Mouse (Mus musculus) myocyte (in vitro differentiated cells): ENCODE data around the gene Akt2. TPM values are rescaled to one million over a fixed set of nuclear protein-coding genes. Genes with fewer than 3 reads are reported as not detected.

Experiments
- H3K27me3 ChIP-seq: one replicate; pipeline ENCODE4 v1.6.1; 2011; ENCODE audit not compliant: control insufficient read depth, insufficient read depth, insufficient read length
- H3K36me3 ChIP-seq: one replicate; pipeline ENCODE4 v1.6.1; 2011; ENCODE audit not compliant: control insufficient read depth, insufficient read depth
- H3K4me2 ChIP-seq: one replicate; pipeline ENCODE4 v1.6.1; 2011; ENCODE audit warnings: low read depth, control low read depth
- H3K4me3 ChIP-seq: one replicate; pipeline ENCODE4 v1.5.1; 2011; ENCODE audit warnings: mild to moderate bottlenecking, control low read depth, moderate library complexity
- H3K79me2 ChIP-seq: one replicate; pipeline ENCODE4 v1.6.1; 2011; ENCODE audit not compliant: control insufficient read depth, insufficient read depth
- H3ac ChIP-seq: one replicate; pipeline ENCODE4 v1.6.1; 2011; ENCODE audit not compliant: control insufficient read depth, insufficient read length
- CEBPB ChIP-seq: IDR thresholded peaks from 2 replicates; pipeline ENCODE4 v1.6.1; 2011; ENCODE audit warnings: mild to moderate bottlenecking, moderate library complexity; ENCODE audit not compliant: poor library complexity, insufficient read depth, severe bottlenecking
- E2F4 ChIP-seq: IDR thresholded peaks from one replicate; pipeline ENCODE4 v1.6.1; 2011; ENCODE audit warnings: mild to moderate bottlenecking, control low read depth, moderate library complexity; ENCODE audit not compliant: insufficient read depth
- MAX ChIP-seq: IDR thresholded peaks from one replicate; pipeline ENCODE4 v1.6.1; 2011; ENCODE audit warnings: low read depth, mild to moderate bottlenecking, control low read depth
- MYOD1 ChIP-seq, 3 experiments: IDR thresholded peaks; one replicate each; pipeline ENCODE4 v1.6.1; 2011; ENCODE audit warnings: control low read depth in 2 of 3, low read depth in 2 of 3, mild to moderate bottlenecking in 2 of 3, moderate library complexity in 1 of 3; ENCODE audit not compliant: insufficient read length in 2 of 3, control insufficient read depth in 1 of 3
- MYOG ChIP-seq, 3 experiments: IDR thresholded peaks; one replicate each; pipeline ENCODE4 v1.6.1; 2011; ENCODE audit warnings: control low read depth in 2 of 3, low read depth in 2 of 3, mild to moderate bottlenecking in 2 of 3; ENCODE audit not compliant: insufficient read length in 2 of 3, control insufficient read depth in 1 of 3, insufficient read depth in 1 of 3
- POLR2A ChIP-seq: IDR thresholded peaks from one replicate; pipeline ENCODE4 v1.6.1; 2011; ENCODE audit warnings: low read depth, mild to moderate bottlenecking, control low read depth, moderate library complexity; ENCODE audit not compliant: insufficient read length
- POLR2AphosphoS2 ChIP-seq: IDR thresholded peaks from one replicate; pipeline ENCODE4 v1.6.1; 2011; ENCODE audit warnings: low read depth, control low read depth; ENCODE audit not compliant: insufficient read length
- REST ChIP-seq: IDR thresholded peaks from one replicate; pipeline ENCODE4 v1.6.1; 2011; ENCODE audit warnings: mild to moderate bottlenecking, control low read depth, moderate library complexity; ENCODE audit not compliant: insufficient read depth, insufficient read length
- SRF ChIP-seq: IDR thresholded peaks from one replicate; pipeline ENCODE4 v1.6.1; 2011; ENCODE audit warnings: low read depth; ENCODE audit not compliant: control insufficient read depth, insufficient read length
- TCF12 ChIP-seq: IDR thresholded peaks from one replicate; pipeline ENCODE4 v1.6.1; 2011; ENCODE audit warnings: mild to moderate bottlenecking, control low read depth; ENCODE audit not compliant: poor library complexity, insufficient read depth, severe bottlenecking
- TCF3 ChIP-seq: IDR thresholded peaks from one replicate; pipeline ENCODE4 v1.6.1; 2011; ENCODE audit warnings: low read depth, control low read depth; ENCODE audit not compliant: insufficient read length
- USF1 ChIP-seq: IDR thresholded peaks from one replicate; pipeline ENCODE4 v1.6.1; 2011; ENCODE audit warnings: low read depth, mild to moderate bottlenecking, control low read depth, moderate library complexity
- polyA plus RNA-seq: library from polyadenylated mRNA; unstranded; fragments of >200 nt; fragmentation: generic; extraction: Trizol; gene quantifications from one replicate; pipeline ENCODE4 v1.2.1, GENCODE M21; 2012; ENCODE audit warnings: missing spikeins

Gene Akt2
- polyA plus RNA-seq, 1 experiment, result 343 TPM

DNA sequence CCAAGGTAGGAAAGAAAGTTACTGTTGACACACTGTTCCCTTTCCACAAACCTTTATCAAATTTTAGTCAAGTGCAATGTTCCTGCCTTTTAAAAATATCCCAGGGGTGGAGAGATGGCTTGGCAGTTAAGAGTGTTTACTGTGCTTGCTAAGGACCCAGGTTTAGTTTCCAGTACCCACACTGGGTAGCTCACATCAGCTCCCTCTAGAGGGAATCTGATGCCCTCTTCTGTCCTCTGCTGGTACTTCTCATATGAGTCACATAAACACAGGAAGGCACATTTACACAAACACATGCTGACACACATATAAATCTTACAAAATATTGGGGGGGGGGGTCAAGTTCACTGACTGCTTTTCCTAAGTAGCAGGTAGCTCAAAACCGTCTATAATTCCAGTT lies 53.1 kb downstream of the Akt2 start:
- TF ChIP-seq MYOG (IDR thresholded peaks at IDR 0.05; ENCODE audit: control insufficient read depth in 1 of 3, insufficient read depth in 1 of 3, insufficient read length in 2 of 3, low read depth in 2 of 3) (no peak), CEBPB (no peak), USF1 (no peak), E2F4 (no peak), POLR2A (no peak), MYOD1 (IDR thresholded peaks at IDR 0.05; ENCODE audit: control insufficient read depth in 1 of 3, insufficient read length in 2 of 3, low read depth in 2 of 3) (no peak), SRF (no peak), TCF12 (no peak), TCF3 (no peak), REST (no peak), POLR2AphosphoS2 (no peak), MAX (no peak)
- Histone ChIP-seq H3K36me3 (no peaks in the 10 kb centered on the region), H3K4me3 (no peak overlapping the region), H3K79me2 (no peaks in the 10 kb centered on the region), H3ac (no peak overlapping the region), H3K4me2 (no peak overlapping the region), H3K27me3 (no peaks in the 10 kb centered on the region)

DNA sequence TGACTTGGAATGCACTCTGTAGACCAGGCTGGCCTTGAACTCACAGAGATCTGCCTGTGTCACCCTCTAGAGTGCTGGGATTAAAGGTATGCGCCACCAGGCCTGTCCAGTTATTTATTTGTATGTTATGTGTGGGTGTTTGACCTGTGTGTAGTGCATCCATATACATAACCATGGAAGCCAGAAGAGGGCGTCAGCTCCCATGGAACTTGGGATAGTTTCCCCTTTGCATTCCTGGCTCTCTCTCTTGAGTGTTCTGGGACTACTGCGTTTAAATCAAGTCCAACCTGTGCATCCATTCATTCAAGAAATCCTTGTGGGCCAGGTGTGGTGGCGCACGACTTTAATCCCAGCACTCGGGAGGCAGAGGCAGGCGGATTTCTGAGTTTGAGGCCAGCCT lies 55.2 kb downstream of the Akt2 start:
- H3K27me3 ChIP-seq, result no peaks in the 10 kb centered on the region
- no peak overlapping the region for H3K4me3 ChIP-seq
- no peaks in the 10 kb centered on the region for H3K36me3 ChIP-seq
- H3ac ChIP-seq, result no peak overlapping the region
- H3K4me2 ChIP-seq, result no peak overlapping the region
- no peaks in the 10 kb centered on the region for H3K79me2 ChIP-seq
- TF ChIP-seq USF1, result no peak
- TF ChIP-seq MYOD1 (IDR thresholded peaks at IDR 0.05; ENCODE audit: control insufficient read depth in 1 of 3, insufficient read length in 2 of 3, low read depth in 2 of 3), result no peak
- no peak for TF ChIP-seq TCF3
- TF ChIP-seq POLR2A, result no peak
- TF ChIP-seq E2F4, result no peak
- TF ChIP-seq MAX, result no peak
- no peak for TF ChIP-seq POLR2AphosphoS2
- TF ChIP-seq SRF, result no peak
- no peak for TF ChIP-seq CEBPB
- no peak for TF ChIP-seq REST
- TF ChIP-seq MYOG (IDR thresholded peaks at IDR 0.05; ENCODE audit: control insufficient read depth in 1 of 3, insufficient read depth in 1 of 3, insufficient read length in 2 of 3, low read depth in 2 of 3), result no peak
- no peak for TF ChIP-seq TCF12

DNA sequence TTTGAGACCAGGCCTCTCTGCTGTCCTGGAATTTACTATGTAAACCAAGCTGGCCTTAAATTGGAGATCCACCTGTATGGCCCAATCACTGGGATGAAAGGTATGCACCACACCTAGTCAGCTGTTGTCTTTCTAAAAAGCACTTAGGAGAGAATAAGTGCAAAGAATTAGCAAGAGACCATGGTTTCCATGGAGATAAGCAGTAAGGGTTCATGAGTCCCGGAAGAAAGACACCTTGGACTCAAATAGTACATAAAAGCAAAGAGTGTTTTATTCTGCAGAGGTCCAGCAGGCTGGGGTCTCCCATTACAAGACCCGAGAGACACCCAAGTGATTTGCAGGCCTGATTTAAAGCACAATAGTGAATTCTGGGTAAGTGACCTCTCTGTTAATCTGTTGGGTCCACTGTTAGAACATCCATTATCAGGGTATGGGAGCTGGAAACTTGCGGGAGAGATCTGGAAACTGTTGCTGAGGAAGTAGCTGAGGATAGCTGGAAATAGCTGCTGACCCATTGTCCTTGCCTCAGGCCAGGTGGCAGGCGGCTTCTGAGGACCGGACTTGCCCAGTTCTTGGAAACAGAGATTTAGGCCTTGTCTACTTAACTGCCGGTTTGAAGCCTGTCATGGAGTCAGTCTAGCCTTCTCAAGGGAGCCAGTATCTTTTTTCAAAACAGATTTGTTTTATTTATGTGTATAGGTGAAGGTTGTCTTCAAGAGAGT lies 56.1 kb downstream of the Akt2 start:
- no peak overlapping the region for H3K4me2 ChIP-seq
- TF ChIP-seq POLR2AphosphoS2 (no peak), REST (no peak), CEBPB (no peak), TCF12 (no peak), SRF (no peak), MAX (no peak), E2F4 (no peak), MYOD1 (IDR thresholded peaks at IDR 0.05; ENCODE audit: control insufficient read depth in 1 of 3, insufficient read length in 2 of 3, low read depth in 2 of 3) (no peak), TCF3 (no peak), USF1 (no peak), POLR2A (no peak), MYOG (IDR thresholded peaks at IDR 0.05; ENCODE audit: control insufficient read depth in 1 of 3, insufficient read depth in 1 of 3, insufficient read length in 2 of 3, low read depth in 2 of 3) (no peak)

DNA sequence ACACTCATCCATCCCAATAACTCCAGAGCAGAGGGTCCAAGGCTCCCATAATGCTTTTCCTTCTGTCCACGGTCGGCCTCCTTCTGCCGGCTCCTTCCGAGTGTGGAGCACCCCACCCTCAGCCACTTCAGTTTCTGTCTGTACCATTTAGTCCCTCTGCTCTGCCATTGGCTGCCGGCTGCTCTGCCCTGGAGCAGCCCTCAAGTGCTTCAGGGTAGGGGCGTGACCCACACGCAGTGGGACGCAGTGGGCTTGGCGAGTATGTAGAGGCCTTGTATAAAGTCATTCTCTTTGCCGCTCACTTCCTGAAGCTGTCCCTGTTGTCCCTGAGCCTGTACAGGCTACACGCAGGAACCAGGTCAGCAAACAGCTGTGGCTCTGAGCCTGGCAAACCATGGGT lies 58.4 kb downstream of the Akt2 start:
- TF ChIP-seq CEBPB, result no peak
- no peak for TF ChIP-seq USF1
- no peak for TF ChIP-seq MYOD1 (IDR thresholded peaks at IDR 0.05; ENCODE audit: control insufficient read depth in 1 of 3, insufficient read length in 2 of 3, low read depth in 2 of 3)
- no peak for TF ChIP-seq POLR2A
- TF ChIP-seq TCF12, result no peak
- no peak for TF ChIP-seq REST
- no peak for TF ChIP-seq TCF3
- TF ChIP-seq SRF, result no peak
- TF ChIP-seq MAX, result no peak
- no peak for TF ChIP-seq E2F4
- TF ChIP-seq MYOG (IDR thresholded peaks at IDR 0.05; ENCODE audit: control insufficient read depth in 1 of 3, insufficient read depth in 1 of 3, insufficient read length in 2 of 3, low read depth in 2 of 3), result no peak
- TF ChIP-seq POLR2AphosphoS2, result no peak
- Histone ChIP-seq H3ac (no peak overlapping the region), H3K27me3 (peaks cover 18% of the 10 kb centered on the region), H3K36me3 (no peaks in the 10 kb centered on the region), H3K4me2 (no peak overlapping the region), H3K4me3 (no peak overlapping the region), H3K79me2 (no peaks in the 10 kb centered on the region)

More for the DNA sequence above, 56.1 kb downstream of the Akt2 start:
- Histone ChIP-seq H3K4me3 (no peak overlapping the region), H3K79me2 (no peaks in the 10 kb centered on the region), H3ac (no peak overlapping the region), H3K36me3 (no peaks in the 10 kb centered on the region), H3K27me3 (peaks cover 3% of the 10 kb centered on the region)
